Comparison of ENCODE assay signal across 31 mouse cellular contexts in genomic region chr9:45704441-45704840, GRCm38 (mm10).
DNase-seq lines count a peak whose midpoint lies in the region; ATAC-seq and TF ChIP-seq lines count a peak whose summit lies in the region.
"Had no signal": no experiment of that assay in that cellular context is flagged by ENCODE, and none has a peak within 500 bp of the region (broad histone marks: within the 10 kb centered on the region; RNA-seq: fewer than 3 reads in every experiment).

No protein-coding gene starts in this region.

- H3K36me3 ChIP-seq in hindbrain, embryonic 14.5 days (replicated peaks; ENCODE audit: control insufficient read depth, insufficient read depth): no peaks in the 10 kb centered on the region
- no peaks in the 10 kb centered on the region; the same call in 1 of the 2 replicates for H3K36me3 ChIP-seq in hindbrain, postnatal 0 days (ENCODE audit: insufficient read depth, low read length)
- 0 out of 2 replicates have a peak, but pooled peaks cover 3% of the 10 kb centered on the region for H3K36me3 ChIP-seq in neural tube, embryonic 15.5 days
- H3K36me3 ChIP-seq: embryonic facial prominence, embryonic 13.5 days; forebrain, embryonic 10.5 days; heart, embryonic 13.5 days; limb, embryonic 12.5 days; liver, embryonic 15.5 days; neural tube, embryonic 13.5 days had no signal

- no peak overlapping the region for H3K9ac ChIP-seq in hindbrain, embryonic 14.5 days
- no peak overlapping the region for H3K9ac ChIP-seq in hindbrain, postnatal 0 days (replicated peaks; ENCODE audit: low read length)
- no peak overlapping the region for H3K9ac ChIP-seq in neural tube, embryonic 15.5 days (replicated peaks)
- H3K9ac ChIP-seq: embryonic facial prominence, embryonic 13.5 days; heart, embryonic 13.5 days; limb, embryonic 12.5 days; liver, embryonic 15.5 days; lung, embryonic 14.5 days; neural tube, embryonic 13.5 days had no signal

- H3K4me3 ChIP-seq in hindbrain, embryonic 14.5 days (replicated peaks; ENCODE audit: low read length): no peak overlapping the region
- no peak overlapping the region for H3K4me3 ChIP-seq in hindbrain, postnatal 0 days (ENCODE audit: low read length)
- H3K4me3 ChIP-seq in neural tube, embryonic 15.5 days (replicated peaks): no peak overlapping the region
- H3K4me3 ChIP-seq: embryonic facial prominence, embryonic 13.5 days; forebrain, embryonic 10.5 days; heart, embryonic 13.5 days; left cerebral cortex, adult 2 months; limb, embryonic 12.5 days; liver, embryonic 15.5 days; myocyte; neural tube, embryonic 13.5 days had no signal

- DNase-seq in hindbrain, embryonic 14.5 days (ENCODE audit: low spot score): no peak
- DNase-seq in hindbrain, postnatal 0 days (ENCODE audit: low spot score): no peak
- DNase-seq in neural tube, embryonic 10.5 days (ENCODE audit: extremely low spot score, low spot score): no peak
- DNase-seq in heart, adult 11 months: no peak
- no peak for DNase-seq in layer of hippocampus, postnatal 10 days (ENCODE audit: low spot score in 2 of 2)
- DNase-seq: adrenal gland, postnatal 10 days; B cell, adult 2 months; cerebellum, adult 11 months; cerebellum, adult 9-10 months; gastrocnemius, postnatal 14 days; heart, adult 18-20 months; heart, postnatal 10 days; kidney, adult 9 months; kidney, postnatal 10 days; lung, embryonic 14.5 days; lung, postnatal 14 days; retina, postnatal 1 day; right cerebral cortex, postnatal 25 days; thymus, adult 18-20 months; thymus, postnatal 25 days had no signal

- 71% methylated on average over 3 of the region's 3 CpGs for WGBS in hindbrain, embryonic 14.5 days
- WGBS in hindbrain, postnatal 0 days: 75% methylated on average over 3 of the region's 3 CpGs
- 56% methylated on average over 3 of the region's 3 CpGs for WGBS in neural tube, embryonic 15.5 days

- TF ChIP-seq CTCF in hindbrain, postnatal 0 days (IDR thresholded peaks at IDR 0.05; ENCODE audit: low read depth): no peak

- H3K27ac ChIP-seq in hindbrain, embryonic 14.5 days: peak overlapping the region; percentile 55
- H3K27ac ChIP-seq in hindbrain, postnatal 0 days: no peak overlapping the region
- 0 out of 2 replicates have a peak overlapping the region, but pooled peaks have one; percentile 5 for H3K27ac ChIP-seq in neural tube, embryonic 15.5 days (replicated peaks)
- H3K27ac ChIP-seq: embryonic facial prominence, embryonic 13.5 days; forebrain, embryonic 10.5 days; heart, embryonic 13.5 days; left cerebral cortex, adult 2 months; limb, embryonic 12.5 days; liver, embryonic 15.5 days had no signal

- no peak overlapping the region for H3K4me2 ChIP-seq in hindbrain, embryonic 14.5 days (replicated peaks)
- H3K4me2 ChIP-seq in hindbrain, postnatal 0 days (ENCODE audit: low read depth, low read length): no peak overlapping the region
- H3K4me2 ChIP-seq in neural tube, embryonic 15.5 days: no peak overlapping the region
- H3K4me2 ChIP-seq: embryonic facial prominence, embryonic 13.5 days; heart, embryonic 13.5 days; limb, embryonic 12.5 days; liver, embryonic 15.5 days; lung, embryonic 14.5 days; neural tube, embryonic 13.5 days had no signal

- H3K9me3 ChIP-seq in hindbrain, embryonic 14.5 days (ENCODE audit: control insufficient read depth, low read length): no peaks in the 10 kb centered on the region
- H3K9me3 ChIP-seq in hindbrain, postnatal 0 days (ENCODE audit: low read length): no peaks in the 10 kb centered on the region
- no peaks in the 10 kb centered on the region for H3K9me3 ChIP-seq in neural tube, embryonic 15.5 days (replicated peaks)
- H3K9me3 ChIP-seq: embryonic facial prominence, embryonic 13.5 days; forebrain, embryonic 10.5 days; heart, embryonic 13.5 days; limb, embryonic 12.5 days; liver, embryonic 15.5 days; neural tube, embryonic 13.5 days had no signal

- no peaks in the 10 kb centered on the region for H3K27me3 ChIP-seq in hindbrain, embryonic 14.5 days (ENCODE audit: control insufficient read depth, insufficient read depth, low read length)
- H3K27me3 ChIP-seq in hindbrain, postnatal 0 days (ENCODE audit: insufficient read depth, low read length): no peaks in the 10 kb centered on the region
- no peaks in the 10 kb centered on the region for H3K27me3 ChIP-seq in neural tube, embryonic 15.5 days (replicated peaks)
- H3K27me3 ChIP-seq: embryonic facial prominence, embryonic 13.5 days; liver, embryonic 15.5 days; neural tube, embryonic 13.5 days had no signal

- ATAC-seq in hindbrain, embryonic 14.5 days (ENCODE audit: low FRiP score): no peak
- no peak for ATAC-seq in hindbrain, postnatal 0 days
- ATAC-seq in neural tube, embryonic 15.5 days (ENCODE audit: low FRiP score): no peak
- peak; percentile 80 for ATAC-seq in common myeloid progenitor, adult 5-6 weeks (replicated peaks; ENCODE audit: low read depth, poor library complexity, severe bottlenecking)
- ATAC-seq: intestine, postnatal 0 days had no signal

- peaks cover 3% of the 10 kb centered on the region; the same call in 1 of the 2 replicates for H3K4me1 ChIP-seq in hindbrain, embryonic 14.5 days (replicated peaks; ENCODE audit: control insufficient read depth, insufficient read depth, low read length)
- no peaks in the 10 kb centered on the region for H3K4me1 ChIP-seq in hindbrain, postnatal 0 days (ENCODE audit: insufficient read depth, low read length)
- peaks cover 19% of the 10 kb centered on the region for H3K4me1 ChIP-seq in neural tube, embryonic 15.5 days
- H3K4me1 ChIP-seq: heart, embryonic 13.5 days; limb, embryonic 12.5 days; liver, embryonic 15.5 days had no signal
